Mouse (Mus musculus): Measurements from ENCODE around the gene Scaf8. TPM values are rescaled to one million over a fixed set of nuclear protein-coding genes. Genes with fewer than 3 reads are reported as not detected.

Gene Scaf8
- polyA plus RNA-seq, 1 experiment from 2014 or later = 15.7 TPM

- no peak for ATAC-seq
- WGBS = 81% methylated on average over 2 of the region's 2 CpGs
- H3K27ac ChIP-seq = no peak overlapping the region
- peaks cover 39% of the 10 kb centered on the region for H3K36me3 ChIP-seq (ENCODE audit: poor library complexity, severe bottlenecking)
- H3K4me1 ChIP-seq = no peaks in the 10 kb centered on the region
- H3K4me2 ChIP-seq = no peak overlapping the region
- no peaks in the 10 kb centered on the region for H3K27me3 ChIP-seq
- no peaks in the 10 kb centered on the region for H3K9me3 ChIP-seq (replicated peaks)
- no peak overlapping the region for H3K4me3 ChIP-seq
- no peak overlapping the region for H3K9ac ChIP-seq
These were observed 100.1 kb downstream of the Scaf8 start for GRCm38 (mm10) chr17:3214852-3215251.

DNA sequence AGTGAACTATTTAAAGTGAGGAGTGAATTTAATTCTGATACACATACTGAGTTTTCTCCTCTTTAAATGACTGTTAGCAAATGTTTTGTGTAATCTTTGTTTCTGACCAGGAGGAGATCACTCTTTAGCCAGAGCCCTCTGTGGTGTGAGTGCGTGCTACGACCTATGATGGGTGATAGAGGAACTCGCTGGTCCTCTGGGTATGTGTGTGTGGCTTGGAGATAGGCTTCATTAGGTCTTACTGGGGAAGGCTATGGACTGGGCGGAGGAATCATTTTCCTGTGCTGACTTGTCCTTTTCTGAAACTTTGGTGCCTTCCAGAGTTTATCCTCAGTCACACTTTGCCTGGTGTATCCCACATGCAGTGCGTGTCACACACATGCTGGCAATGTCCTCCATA is 102.3 kb downstream of the Scaf8 start:
- no peak for ATAC-seq
- 95% methylated on average over 5 of the region's 5 CpGs for WGBS
- Histone ChIP-seq H3K4me1 (no peaks in the 10 kb centered on the region), H3K4me2 (no peak overlapping the region), H3K27ac (no peak overlapping the region), H3K36me3 (ENCODE audit: poor library complexity, severe bottlenecking) (peaks cover 37% of the 10 kb centered on the region), H3K9me3 (replicated peaks) (no peaks in the 10 kb centered on the region), H3K4me3 (no peak overlapping the region), H3K9ac (no peak overlapping the region), H3K27me3 (no peaks in the 10 kb centered on the region)

GRCm38 (mm10) chr17:3218364-3218763 is 103.6 kb downstream of the Scaf8 start:
- Histone ChIP-seq H3K4me1 (no peaks in the 10 kb centered on the region), H3K36me3 (ENCODE audit: poor library complexity, severe bottlenecking) (peaks cover 31% of the 10 kb centered on the region; the same call in 1 of the 2 replicates), H3K27ac (no peak overlapping the region), H3K9me3 (replicated peaks) (no peaks in the 10 kb centered on the region), H3K27me3 (no peaks in the 10 kb centered on the region), H3K9ac (no peak overlapping the region), H3K4me2 (no peak overlapping the region), H3K4me3 (no peak overlapping the region)
- 90% methylated on average over 7 of the region's 7 CpGs for WGBS
- ATAC-seq = no peak

- Histone ChIP-seq H3K4me2 (no peak overlapping the region), H3K9me3 (replicated peaks) (no peaks in the 10 kb centered on the region), H3K36me3 (ENCODE audit: poor library complexity, severe bottlenecking) (peaks cover 25% of the 10 kb centered on the region; the same call in 1 of the 2 replicates), H3K27ac (no peak overlapping the region), H3K9ac (no peak overlapping the region), H3K4me3 (no peak overlapping the region), H3K4me1 (no peaks in the 10 kb centered on the region), H3K27me3 (no peaks in the 10 kb centered on the region)
- WGBS = 72% methylated on average over 5 of the region's 5 CpGs
- no peak for ATAC-seq
These were observed 104.1 kb downstream of the Scaf8 start for GRCm38 (mm10) chr17:3218916-3219315.

DNA sequence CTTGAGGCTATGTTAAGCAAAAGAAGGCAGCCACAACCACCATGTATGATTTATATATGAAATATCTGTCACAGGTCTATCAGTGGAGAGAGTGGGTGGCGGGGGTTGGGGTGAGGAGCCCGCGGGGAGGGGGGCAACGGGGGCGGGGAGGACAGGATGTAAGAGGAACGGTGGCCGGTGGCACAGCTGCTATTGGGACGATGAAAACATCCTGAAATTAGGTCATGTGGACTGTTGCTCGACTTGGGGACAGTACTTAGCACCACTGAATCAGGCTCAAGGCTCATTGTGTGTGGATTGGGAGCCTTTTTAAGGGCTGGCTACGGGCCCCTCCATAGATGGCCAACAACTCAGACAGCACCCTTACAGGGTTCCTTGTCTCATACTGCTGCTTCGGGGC is 105.4 kb downstream of the Scaf8 start:
- Histone ChIP-seq H3K36me3 (ENCODE audit: poor library complexity, severe bottlenecking) (peaks cover 19% of the 10 kb centered on the region; the same call in 1 of the 2 replicates), H3K27me3 (no peaks in the 10 kb centered on the region), H3K4me1 (no peaks in the 10 kb centered on the region), H3K27ac (no peak overlapping the region), H3K9me3 (replicated peaks) (no peaks in the 10 kb centered on the region), H3K4me2 (no peak overlapping the region), H3K9ac (no peak overlapping the region), H3K4me3 (no peak overlapping the region)
- 79% methylated on average over 11 of the region's 11 CpGs for WGBS
- ATAC-seq = no peak

- Histone ChIP-seq H3K27ac (no peak overlapping the region), H3K9me3 (replicated peaks) (no peaks in the 10 kb centered on the region), H3K9ac (no peak overlapping the region), H3K36me3 (ENCODE audit: poor library complexity, severe bottlenecking) (no peaks in the 10 kb centered on the region), H3K4me3 (no peak overlapping the region), H3K4me1 (no peaks in the 10 kb centered on the region), H3K27me3 (no peaks in the 10 kb centered on the region), H3K4me2 (no peak overlapping the region)
- 74% methylated on average over 2 of the region's 2 CpGs for WGBS
- no peak for ATAC-seq
These were observed 108.3 kb downstream of the Scaf8 start for GRCm38 (mm10) chr17:3223071-3223470.

DNA sequence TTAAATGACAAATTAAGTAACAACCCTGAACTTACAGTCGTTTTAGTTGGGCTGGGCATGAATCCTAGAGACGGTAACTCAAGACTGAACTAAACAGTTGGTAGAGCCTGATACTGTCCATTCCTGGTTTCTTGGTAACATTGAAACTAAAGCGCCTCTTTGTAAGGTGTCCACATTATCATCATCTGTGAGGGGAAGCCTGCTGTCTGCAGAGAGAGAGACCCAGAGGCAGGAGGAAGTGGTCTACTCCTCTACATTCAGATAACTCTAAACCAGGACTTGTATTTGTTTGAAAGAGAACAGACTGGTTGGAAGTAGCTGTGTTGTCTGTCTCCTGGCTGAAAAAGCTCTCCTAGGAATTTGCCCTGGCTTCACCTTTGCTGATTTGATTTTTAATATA is 108.9 kb downstream of the Scaf8 start:
- ATAC-seq = no peak
- Histone ChIP-seq H3K4me3 (no peak overlapping the region), H3K27me3 (no peaks in the 10 kb centered on the region), H3K27ac (no peak overlapping the region), H3K9ac (no peak overlapping the region), H3K36me3 (ENCODE audit: poor library complexity, severe bottlenecking) (no peaks in the 10 kb centered on the region), H3K4me2 (no peak overlapping the region), H3K9me3 (replicated peaks) (no peaks in the 10 kb centered on the region), H3K4me1 (no peaks in the 10 kb centered on the region)
- WGBS = 87% methylated on average over 3 of the region's 3 CpGs

GRCm38 (mm10) chr17:3224383-3225106 is 109.8 kb downstream of the Scaf8 start:
- H3K4me3 ChIP-seq = no peak overlapping the region
- 63% methylated on average over 4 of the region's 4 CpGs for WGBS
- no peak overlapping the region for H3K27ac ChIP-seq
- H3K9ac ChIP-seq = no peak overlapping the region
- H3K4me1 ChIP-seq = no peaks in the 10 kb centered on the region
- no peaks in the 10 kb centered on the region for H3K27me3 ChIP-seq
- H3K9me3 ChIP-seq (replicated peaks) = no peaks in the 10 kb centered on the region
- H3K4me2 ChIP-seq = no peak overlapping the region
- peak; percentile 80 for ATAC-seq
- no peaks in the 10 kb centered on the region for H3K36me3 ChIP-seq (ENCODE audit: poor library complexity, severe bottlenecking)

GRCm38 (mm10) chr17:3230231-3231000 is 115.6 kb downstream of the Scaf8 start:
- Histone ChIP-seq H3K27me3 (no peaks in the 10 kb centered on the region), H3K27ac (no peak overlapping the region), H3K9me3 (replicated peaks) (no peaks in the 10 kb centered on the region), H3K9ac (no peak overlapping the region), H3K4me1 (peaks cover 2% of the 10 kb centered on the region; the same call in 1 of the 2 replicates), H3K4me2 (no peak overlapping the region), H3K36me3 (ENCODE audit: poor library complexity, severe bottlenecking) (peaks cover 12% of the 10 kb centered on the region), H3K4me3 (no peak overlapping the region)
- 84% methylated on average over 17 of the region's 17 CpGs for WGBS
- peak; percentile 83 for ATAC-seq

- H3K4me2 ChIP-seq = no peak overlapping the region
These were observed 117.9 kb downstream of the Scaf8 start for GRCm38 (mm10) chr17:3232626-3233025.

DNA sequence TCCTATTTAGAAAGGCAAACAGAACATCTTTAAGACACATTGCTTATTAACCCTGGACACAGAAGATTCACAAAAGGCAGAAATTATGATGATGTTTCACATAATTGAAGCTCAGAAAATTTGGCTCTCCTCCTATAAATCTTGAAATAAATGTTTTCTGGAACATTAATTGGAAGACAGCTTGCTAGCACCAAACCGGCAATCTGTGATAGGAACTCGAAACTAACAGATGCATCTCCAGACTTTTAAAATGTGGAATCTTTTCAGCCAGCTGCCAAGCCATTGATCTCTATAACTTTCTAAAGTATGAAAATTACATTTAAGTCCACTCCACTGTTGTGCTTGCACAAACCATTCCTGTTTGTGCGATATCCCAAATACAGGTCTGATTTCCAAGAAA is 128.9 kb downstream of the Scaf8 start:
- Histone ChIP-seq H3K9ac (no peak overlapping the region), H3K4me2 (no peak overlapping the region), H3K4me1 (peaks cover 47% of the 10 kb centered on the region), H3K27ac (peak overlapping the region; percentile 74), H3K9me3 (replicated peaks) (no peaks in the 10 kb centered on the region), H3K4me3 (no peak overlapping the region), H3K27me3 (no peaks in the 10 kb centered on the region), H3K36me3 (ENCODE audit: poor library complexity, severe bottlenecking) (no peaks in the 10 kb centered on the region)
- 84% methylated on average over 3 of the region's 3 CpGs for WGBS
- ATAC-seq = no peak

More at GRCm38 (mm10) chr17:3232626-3233025, 117.9 kb downstream of the Scaf8 start:
- Histone ChIP-seq H3K4me3 (no peak overlapping the region), H3K27me3 (no peaks in the 10 kb centered on the region), H3K9ac (no peak overlapping the region), H3K4me1 (peaks cover 2% of the 10 kb centered on the region; the same call in 1 of the 2 replicates), H3K27ac (no peak overlapping the region), H3K36me3 (ENCODE audit: poor library complexity, severe bottlenecking) (peaks cover 18% of the 10 kb centered on the region), H3K9me3 (replicated peaks) (no peaks in the 10 kb centered on the region)
- ATAC-seq = no peak
- WGBS = 92% methylated on average over 5 of the region's 5 CpGs

GRCm38 (mm10) chr17:3244881-3245739 is 130.3 kb downstream of the Scaf8 start:
- no peaks in the 10 kb centered on the region for H3K27me3 ChIP-seq
- H3K27ac ChIP-seq = 0 out of 2 replicates have a peak overlapping the region, but pooled peaks have one; percentile 2
- H3K4me2 ChIP-seq = no peak overlapping the region
- H3K9me3 ChIP-seq (replicated peaks) = no peaks in the 10 kb centered on the region
- H3K4me3 ChIP-seq = no peak overlapping the region
- 0 out of 2 replicates have a peak, but pooled peaks cover 3% of the 10 kb centered on the region for H3K36me3 ChIP-seq (ENCODE audit: poor library complexity, severe bottlenecking)
- no peak overlapping the region for H3K9ac ChIP-seq
- ATAC-seq = no peak
- WGBS = 83% methylated on average over 8 of the region's 8 CpGs
- H3K4me1 ChIP-seq = peaks cover 59% of the 10 kb centered on the region

All from forebrain, embryonic 13.5 days (tissue).